Mouse (Mus musculus) MEL (cell line): ENCODE data around the gene C7. TPM values are rescaled to one million over a fixed set of nuclear protein-coding genes. Genes with fewer than 3 reads are reported as not detected.

Experiments used
- DNase-seq: peaks from one replicate; pipeline ENCODE4 v3.0.0; 2011; ENCODE audit warnings: low read depth, low spot score
- H3K27ac ChIP-seq: 2 replicates; pipeline ENCODE4 v1.5.1; 2012; ENCODE audit warnings: low read depth, mild to moderate bottlenecking, control low read depth, low read length, moderate library complexity; ENCODE audit not compliant: control insufficient read depth
- H3K27me3 ChIP-seq, 2 experiments: fragments of 150-350 bp in 1 of 2; sonication (generic) in 1 of 2; 2 replicates each; pipeline ENCODE4 v1.6.1; 2012; ENCODE audit warnings: low read length in 2 of 2, mild to moderate bottlenecking in 2 of 2, improper control_type of control experiment in 1 of 2, moderate library complexity in 1 of 2; ENCODE audit not compliant: insufficient read depth in 2 of 2, control insufficient read depth in 1 of 2
- H3K36me3 ChIP-seq, 2 experiments: 2 replicates each; pipeline ENCODE4 v1.6.1; 2012 to 2014; ENCODE audit warnings: low read length in 2 of 2, improper control_type of control experiment in 1 of 2, inconsistent platforms in 1 of 2, mild to moderate bottlenecking in 1 of 2; ENCODE audit not compliant: insufficient read depth in 2 of 2, control insufficient read depth in 1 of 2
- H3K4me1 ChIP-seq, 2 experiments: fragments of 150-350 bp in 1 of 2; sonication (generic) in 1 of 2; 2 replicates each; pipeline ENCODE4 v1.6.1; 2012; ENCODE audit warnings: low read length in 2 of 2, improper control_type of control experiment in 1 of 2, mild to moderate bottlenecking in 1 of 2; ENCODE audit not compliant: insufficient read depth in 2 of 2, control insufficient read depth in 1 of 2
- H3K4me3 ChIP-seq, 2 experiments: fragments of 150-350 bp in 1 of 2; sonication (generic) in 1 of 2; 2 replicates each; pipeline ENCODE4 v1.5.1; 2012; ENCODE audit warnings: low read depth in 2 of 2, low read length in 2 of 2, mild to moderate bottlenecking in 2 of 2, moderate library complexity in 2 of 2, control low read depth in 1 of 2, improper control_type of control experiment in 1 of 2; ENCODE audit not compliant: control insufficient read depth in 1 of 2, insufficient read depth in 1 of 2
- H3K79me2 ChIP-seq: 2 replicates; pipeline ENCODE4 v1.6.1; 2012; ENCODE audit warnings: mild to moderate bottlenecking, low read length, moderate library complexity; ENCODE audit not compliant: control insufficient read depth, poor library complexity, insufficient read depth
- H3K9ac ChIP-seq: 2 replicates; pipeline ENCODE4 v1.6.1; 2012; ENCODE audit warnings: low read depth, mild to moderate bottlenecking, control low read depth, low read length, moderate library complexity; ENCODE audit not compliant: control insufficient read depth, poor library complexity, severe bottlenecking
- H3K9me3 ChIP-seq: fragments of 150-350 bp; sonication (generic); replicated peaks from 2 replicates; pipeline ENCODE4 v1.6.1; 2012; ENCODE audit warnings: mild to moderate bottlenecking, low read length, improper control_type of control experiment, moderate library complexity; ENCODE audit not compliant: insufficient read depth
- EP300 ChIP-seq, 2 experiments: IDR thresholded peaks; 2 replicates each; pipeline ENCODE4 v1.6.1; 2011; ENCODE audit warnings: improper control_type of control experiment in 2 of 2, low read length in 2 of 2, low read depth in 1 of 2, mild to moderate bottlenecking in 1 of 2
- ETS1 ChIP-seq: IDR thresholded peaks from 2 replicates; pipeline ENCODE4 v1.6.1; 2012; ENCODE audit warnings: low read depth, mild to moderate bottlenecking, inconsistent platforms, low read length, improper control_type of control experiment, moderate library complexity
- GATA1 ChIP-seq: IDR thresholded peaks from 2 replicates; pipeline ENCODE4 v1.6.1; 2011; ENCODE audit warnings: low read depth, low read length, improper control_type of control experiment
- MAFK ChIP-seq: IDR thresholded peaks from 2 replicates; pipeline ENCODE4 v1.6.1; 2011; ENCODE audit warnings: low read depth, mild to moderate bottlenecking, low read length, improper control_type of control experiment, borderline replicate concordance
- MAZ ChIP-seq: IDR thresholded peaks from 2 replicates; pipeline ENCODE4 v1.6.1; 2012; ENCODE audit warnings: low read depth, mild to moderate bottlenecking, inconsistent platforms, low read length, improper control_type of control experiment
- MEF2A ChIP-seq: IDR thresholded peaks from 2 replicates; pipeline ENCODE4 v1.6.1; 2014; ENCODE audit warnings: low read depth, mild to moderate bottlenecking, inconsistent platforms, low read length, improper control_type of control experiment; ENCODE audit not compliant: poor library complexity, insufficient replicate concordance, severe bottlenecking; ENCODE audit errors: extremely low read depth
- MYB ChIP-seq: IDR thresholded peaks from 2 replicates; pipeline ENCODE4 v1.6.1; 2011; ENCODE audit warnings: mild to moderate bottlenecking, low read depth, low read length, improper control_type of control experiment
- NELFE ChIP-seq: IDR thresholded peaks from 2 replicates; pipeline ENCODE4 v1.6.1; 2011; ENCODE audit warnings: low read depth, low read length, improper control_type of control experiment
- NRF1 ChIP-seq: IDR thresholded peaks from 2 replicates; pipeline ENCODE4 v1.6.1; 2014; ENCODE audit warnings: low read depth, mild to moderate bottlenecking, inconsistent platforms, low read length, improper control_type of control experiment, moderate library complexity; ENCODE audit not compliant: poor library complexity, insufficient read depth, severe bottlenecking
- SMC3 ChIP-seq: IDR thresholded peaks from 2 replicates; pipeline ENCODE4 v1.6.1; 2011; ENCODE audit warnings: low read depth, low read length, improper control_type of control experiment
- TBP ChIP-seq: IDR thresholded peaks from 2 replicates; pipeline ENCODE4 v1.8.0; 2011; ENCODE audit warnings: low read depth, low read length, improper control_type of control experiment
- USF1 ChIP-seq: IDR thresholded peaks from 2 replicates; pipeline ENCODE4 v1.6.1; 2014; ENCODE audit warnings: low read depth, mild to moderate bottlenecking, inconsistent platforms, low read length, improper control_type of control experiment, moderate library complexity
- USF2 ChIP-seq, 2 experiments: IDR thresholded peaks; 2 replicates each; pipeline ENCODE4 v1.6.1; 2011 to 2012; ENCODE audit warnings: improper control_type of control experiment in 2 of 2, low read length in 2 of 2, borderline replicate concordance in 1 of 2, inconsistent platforms in 1 of 2, low read depth in 1 of 2, mild to moderate bottlenecking in 1 of 2; ENCODE audit not compliant: insufficient read depth in 1 of 2
- ZKSCAN1 ChIP-seq: IDR thresholded peaks from 2 replicates; pipeline ENCODE4 v1.6.1; 2012; ENCODE audit warnings: low read depth, mild to moderate bottlenecking, inconsistent platforms, low read length, improper control_type of control experiment, moderate library complexity
- polyA plus RNA-seq, 2 experiments: library from polyadenylated mRNA; stranded (reverse) in 1 of 2; unstranded in 1 of 2; fragments of >175 nt in 1 of 2; fragments of >200 nt in 1 of 2; gene quantifications; 2 replicates each; pipeline versions ENCODE4 v1.2.1 to v1.2.4; 2012; ENCODE audit warnings: low replicate concordance in 2 of 2, low read depth in 1 of 2; ENCODE audit not compliant: insufficient read length in 2 of 2, insufficient read depth in 1 of 2, missing spikeins in 1 of 2
- total RNA-seq: library from RNA; depleted of rRNA; stranded (reverse); fragments of 300-350 nt; gene quantifications from 2 replicates; pipeline ENCODE4 v1.2.3, GENCODE M21; 2012; rRNA removed

The C7 gene
- total and polyA plus RNA-seq, 3 experiments, result not detected

- no peaks in the 10 kb centered on the region for H3K4me1 ChIP-seq
- H3K27me3 ChIP-seq, result no peaks in the 10 kb centered on the region; a peak in 2 of 4 replicates
- H3K79me2 ChIP-seq, result no peaks in the 10 kb centered on the region
- no peak overlapping the region for H3K4me3 ChIP-seq
- H3K36me3 ChIP-seq, result no peaks in the 10 kb centered on the region
- no peak overlapping the region for H3K9ac ChIP-seq
- no peak for DNase-seq
- H3K27ac ChIP-seq, result no peak overlapping the region
- TF ChIP-seq ZKSCAN1 (no peak), ETS1 (no peak), TBP (no peak), NELFE (no peak), MAZ (no peak), EP300 (IDR thresholded peaks at IDR 0.05; ENCODE audit: low read depth in 1 of 2, low read length in 2 of 2) (no peak), MAFK (no peak), SMC3 (no peak)
- TF ChIP-seq, all 39 proteins: peak for 0
- H3K9me3 ChIP-seq, result no peaks in the 10 kb centered on the region
These were observed 59.9 kb downstream of the C7 start for GRCm38 (mm10) chr15:5003503-5004196.

GRCm38 (mm10) chr15:5002903-5003302, 60.6 kb downstream of the C7 start:
- H3K9me3 ChIP-seq, result no peaks in the 10 kb centered on the region
- H3K4me3 ChIP-seq, result no peak overlapping the region
- no peak for TF ChIP-seq NRF1
- no peak for TF ChIP-seq USF1
- H3K27me3 ChIP-seq, result no peaks in the 10 kb centered on the region; a peak in 2 of 4 replicates
- no peaks in the 10 kb centered on the region for H3K79me2 ChIP-seq
- H3K4me1 ChIP-seq, result no peaks in the 10 kb centered on the region
- no peak for DNase-seq
- no peak overlapping the region for H3K9ac ChIP-seq
- no peak overlapping the region for H3K27ac ChIP-seq
- H3K36me3 ChIP-seq, result no peaks in the 10 kb centered on the region

- no peak for DNase-seq
- Histone ChIP-seq H3K79me2 (no peaks in the 10 kb centered on the region), H3K27ac (no peak overlapping the region), H3K4me1 (no peaks in the 10 kb centered on the region), H3K9ac (no peak overlapping the region), H3K36me3 (no peaks in the 10 kb centered on the region), H3K27me3 (no peaks in the 10 kb centered on the region), H3K4me3 (no peak overlapping the region)
- TF ChIP-seq MEF2A, result no peak
- no peak for TF ChIP-seq MYB
- TF ChIP-seq MAZ, result no peak
- TF ChIP-seq USF1, result no peak
- TF ChIP-seq MAFK, result no peak
- TF ChIP-seq USF2 (IDR thresholded peaks at IDR 0.05; ENCODE audit: borderline replicate concordance in 1 of 2, insufficient read depth in 1 of 2, low read depth in 1 of 2, low read length in 2 of 2), result no peak
- TF ChIP-seq GATA1, result no peak
- TF ChIP-seq, all 39 proteins: peak for 0
- H3K9me3 ChIP-seq, result no peaks in the 10 kb centered on the region
These were observed 90.2 kb downstream of the C7 start for GRCm38 (mm10) chr15:4973355-4973754.

Other genes starting within 250 kb of the C7 start
- not detected in 2 replicates for gene Mroh2b, start 165.0 kb downstream of the C7 start, total RNA-seq
- gene Mroh2b, start 165.0 kb downstream of the C7 start, polyA plus RNA-seq, result not detected
- 0.08 and 0.26 TPM in 2 replicates for gene Card6, start 44.8 kb upstream of the C7 start, total RNA-seq
- gene Card6, start 44.8 kb upstream of the C7 start, polyA plus RNA-seq, result under 1 TPM in 1 of 2 experiments, not detected in 1; 0.13 TPM
- gene Rpl37, start 52.9 kb upstream of the C7 start, total RNA-seq, result 1,625 and 1,669 TPM in 2 replicates
- 1,000 to 10,000 TPM in 1 of 2 experiments, 100 to 1,000 TPM in 1; 923 to 1,012 TPM for gene Rpl37, start 52.9 kb upstream of the C7 start, polyA plus RNA-seq
- 18.3 and 20.0 TPM in 2 replicates for gene Prkaa1, start 80.1 kb upstream of the C7 start, total RNA-seq
- 10 to 100 TPM in 1 of 2 experiments, not detected in 1; 23.0 TPM for gene Prkaa1, start 80.1 kb upstream of the C7 start, polyA plus RNA-seq
- gene Ttc33, start 121.8 kb upstream of the C7 start, total RNA-seq, result 21.0 and 22.0 TPM in 2 replicates
- gene Ttc33, start 121.8 kb upstream of the C7 start, polyA plus RNA-seq, result 10 to 100 TPM in 1 of 2 experiments, not detected in 1; 26.2 TPM
- 3.5 and 3.7 TPM in 2 replicates for gene Ptger4, start 180.4 kb upstream of the C7 start, total RNA-seq
- gene Ptger4, start 180.4 kb upstream of the C7 start, polyA plus RNA-seq, result 1 to 10 TPM in 1 of 2 experiments, not detected in 1; 5.7 TPM